Mouse (Mus musculus) liver, embryonic 14.5 days (tissue): Measurements from ENCODE around the gene Cuedc2. TPM values are rescaled to one million over a fixed set of nuclear protein-coding genes. Genes with fewer than 3 reads are reported as not detected.

ENCODE experiments used
- ATAC-seq: fragments of 200-750 bp; cut with Nextera tagmentation; 2 replicates; pipeline ENCODE4 v1.8.0; 2017; ENCODE audit warnings: moderate number of reproducible peaks, mild to moderate bottlenecking, moderate library complexity; ENCODE audit not compliant: insufficient read depth
- DNase-seq, 3 experiments: peaks; one replicate each; pipeline ENCODE4 v3.0.0-alpha.2; 2012 to 2013; ENCODE audit warnings: low read depth in 3 of 3, low spot score in 3 of 3
- H3K27ac ChIP-seq: fragments of 300-500 bp; sonication (generic); 2 replicates; pipeline ENCODE4 v1.5.1; 2014; ENCODE audit warnings: moderate library complexity, mild to moderate bottlenecking, control low read depth, inconsistent platforms
- H3K27me3 ChIP-seq: fragments of 300-500 bp; sonication (generic); 2 replicates; pipeline ENCODE4 v1.6.1; 2014; ENCODE audit warnings: mild to moderate bottlenecking, low read length, moderate library complexity; ENCODE audit not compliant: control insufficient read depth, insufficient read depth
- H3K36me3 ChIP-seq: fragments of 300-500 bp; sonication (generic); replicated peaks from 2 replicates; pipeline ENCODE4 v1.6.1; 2014; ENCODE audit warnings: low read depth; ENCODE audit not compliant: control insufficient read depth, insufficient read depth
- H3K4me1 ChIP-seq, 2 experiments: fragments of 200-500 bp in 1 of 2; fragments of 300-500 bp in 1 of 2; sonication (generic) in 1 of 2; replicated peaks; 2 replicates each; pipeline ENCODE4 v1.6.1; 2012 to 2014; ENCODE audit warnings: antibody characterized with exemption in 1 of 2, inconsistent platforms in 1 of 2, low read length in 1 of 2; ENCODE audit not compliant: control insufficient read depth in 2 of 2, insufficient read depth in 2 of 2
- H3K4me2 ChIP-seq: fragments of 300-500 bp; sonication (generic); 2 replicates; pipeline ENCODE4 v1.6.1; 2014; ENCODE audit warnings: low read depth, mild to moderate bottlenecking, control low read depth, moderate library complexity
- H3K4me3 ChIP-seq, 2 experiments: fragments of 200-500 bp in 1 of 2; fragments of 300-500 bp in 1 of 2; sonication (generic) in 1 of 2; 2 replicates each; pipeline ENCODE4 v1.5.1; 2012 to 2014; ENCODE audit warnings: low read depth in 2 of 2, low read length in 2 of 2, mild to moderate bottlenecking in 2 of 2, control low read depth in 1 of 2, inconsistent platforms in 1 of 2, moderate library complexity in 1 of 2; ENCODE audit not compliant: insufficient read depth in 1 of 2
- H3K9ac ChIP-seq: fragments of 300-500 bp; sonication (generic); replicated peaks from 2 replicates; pipeline ENCODE4 v1.6.1; 2014; ENCODE audit warnings: mild to moderate bottlenecking, control low read depth, moderate library complexity
- H3K9me3 ChIP-seq: fragments of 300-500 bp; sonication (generic); 2 replicates; pipeline ENCODE4 v1.6.1; 2016; ENCODE audit warnings: low read length, mixed read lengths; ENCODE audit not compliant: control insufficient read depth
- CTCF ChIP-seq: IDR thresholded peaks from 2 replicates; pipeline ENCODE4 v1.5.1; 2016; ENCODE audit warnings: antibody characterized with exemption, low read depth, control low read depth
- EP300 ChIP-seq: IDR thresholded peaks from 2 replicates; pipeline ENCODE4 v1.6.1; 2016; ENCODE audit warnings: antibody characterized with exemption, low read depth
- WGBS: fragments of 180-500 bp; shearing (Covaris S2); extraction: QIAGEN DNeasy Blood & Tissue Kit; methylation state at CpG from one replicate; pipeline ENCODE4 v1.1.7; 2014; ENCODE audit not compliant: insufficient replicate concordance; 5-methylcytosine and 5-hydroxymethylcytosine counted together
- polyA plus RNA-seq, 2 experiments: library from polyadenylated mRNA; depleted of rRNA in 1 of 2; stranded (reverse) in 1 of 2; unstranded in 1 of 2; fragments of >200 nt; fragmentation: Nextera tagmentation in 1 of 2; extraction: Ambion mirVana in 1 of 2; gene quantifications; 2 replicates each; pipeline versions ENCODE4 v1.2.1 to v1.2.3; 2012 to 2014

Gene Cuedc2
- polyA plus RNA-seq, 2 experiments: 54.9 to 76.6 TPM

DNA sequence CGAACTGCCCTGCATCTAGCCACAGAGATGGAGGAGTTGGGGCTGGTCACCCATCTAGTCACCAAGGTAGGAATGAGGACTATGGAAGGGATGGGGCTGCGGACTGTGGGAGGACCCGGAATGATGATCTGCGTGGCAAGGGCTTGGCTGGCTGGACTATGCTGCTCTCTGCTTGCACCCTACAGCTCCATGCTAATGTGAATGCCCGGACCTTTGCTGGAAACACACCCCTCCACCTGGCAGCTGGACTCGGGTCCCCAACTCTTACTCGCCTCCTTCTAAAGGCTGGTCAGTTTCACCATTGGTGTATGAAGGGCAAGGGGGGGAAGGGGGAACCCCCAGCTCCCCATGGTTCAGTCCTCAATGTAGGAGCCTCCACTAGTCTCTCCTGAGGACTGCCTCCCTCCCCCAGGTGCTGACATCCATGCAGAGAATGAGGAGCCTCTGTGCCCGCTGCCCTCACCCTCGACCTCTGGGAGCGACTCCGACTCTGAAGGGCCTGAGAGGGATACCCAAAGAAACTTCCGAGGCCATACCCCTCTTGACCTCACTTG lies 28.1 kb downstream of the Cuedc2 start:
- H3K4me1 ChIP-seq: peaks cover 28% of the 10 kb centered on the region in 2 experiments
- no peak for DNase-seq

DNA sequence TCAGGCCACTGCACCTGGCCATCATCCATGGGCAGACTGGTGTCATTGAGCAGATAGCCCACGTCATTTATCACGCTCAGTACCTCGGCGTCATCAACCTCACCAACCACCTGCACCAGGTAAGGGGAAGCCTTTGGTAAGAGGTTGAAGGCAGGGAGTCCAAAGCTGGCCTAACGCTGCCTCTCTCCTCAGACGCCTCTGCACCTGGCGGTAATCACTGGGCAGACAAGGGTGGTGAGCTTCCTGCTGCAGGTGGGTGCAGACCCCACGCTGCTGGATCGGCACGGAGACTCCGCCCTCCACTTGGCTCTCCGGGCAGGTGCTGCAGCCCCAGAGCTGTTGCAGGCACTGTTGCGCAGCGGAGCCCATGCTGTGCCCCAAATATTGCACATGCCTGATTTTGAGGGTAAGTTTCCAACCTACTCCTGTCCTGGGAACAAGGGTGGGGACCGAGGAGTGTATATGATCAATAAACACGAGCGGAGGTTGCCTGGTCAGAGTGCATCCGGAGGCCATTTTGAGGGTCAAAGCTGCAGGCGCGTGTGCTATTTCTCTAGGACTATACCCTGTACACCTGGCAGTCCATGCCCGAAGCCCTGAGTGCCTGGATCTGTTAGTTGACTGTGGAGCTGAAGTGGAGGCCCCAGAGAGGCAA lies 28.7 kb downstream of the Cuedc2 start:
- Histone ChIP-seq H3K27ac (no peak overlapping the region), H3K36me3 (no peaks in the 10 kb centered on the region), H3K9me3 (no peaks in the 10 kb centered on the region), H3K4me3 (no peak overlapping the region), H3K4me2 (no peak overlapping the region), H3K4me1 (peaks cover 21 to 24% of the 10 kb centered on the region in 2 experiments), H3K27me3 (no peaks in the 10 kb centered on the region), H3K9ac (no peak overlapping the region)
- DNase-seq (no peak), ATAC-seq (no peak)
- TF ChIP-seq EP300: no peak
- 77% methylated on average over 21 of the region's 21 CpGs for WGBS

More for the DNA sequence above, 28.1 kb downstream of the Cuedc2 start:
- H3K27ac ChIP-seq: no peak overlapping the region
- TF ChIP-seq EP300 (no peak), CTCF (no peak)
- no peak for ATAC-seq
- no peaks in the 10 kb centered on the region for H3K27me3 ChIP-seq
- H3K4me3 ChIP-seq: no peak overlapping the region
- no peak overlapping the region for H3K4me2 ChIP-seq
- H3K9ac ChIP-seq: no peak overlapping the region
- 81% methylated on average over 12 of the region's 12 CpGs for WGBS
- no peaks in the 10 kb centered on the region for H3K9me3 ChIP-seq
- H3K36me3 ChIP-seq: no peaks in the 10 kb centered on the region

DNA sequence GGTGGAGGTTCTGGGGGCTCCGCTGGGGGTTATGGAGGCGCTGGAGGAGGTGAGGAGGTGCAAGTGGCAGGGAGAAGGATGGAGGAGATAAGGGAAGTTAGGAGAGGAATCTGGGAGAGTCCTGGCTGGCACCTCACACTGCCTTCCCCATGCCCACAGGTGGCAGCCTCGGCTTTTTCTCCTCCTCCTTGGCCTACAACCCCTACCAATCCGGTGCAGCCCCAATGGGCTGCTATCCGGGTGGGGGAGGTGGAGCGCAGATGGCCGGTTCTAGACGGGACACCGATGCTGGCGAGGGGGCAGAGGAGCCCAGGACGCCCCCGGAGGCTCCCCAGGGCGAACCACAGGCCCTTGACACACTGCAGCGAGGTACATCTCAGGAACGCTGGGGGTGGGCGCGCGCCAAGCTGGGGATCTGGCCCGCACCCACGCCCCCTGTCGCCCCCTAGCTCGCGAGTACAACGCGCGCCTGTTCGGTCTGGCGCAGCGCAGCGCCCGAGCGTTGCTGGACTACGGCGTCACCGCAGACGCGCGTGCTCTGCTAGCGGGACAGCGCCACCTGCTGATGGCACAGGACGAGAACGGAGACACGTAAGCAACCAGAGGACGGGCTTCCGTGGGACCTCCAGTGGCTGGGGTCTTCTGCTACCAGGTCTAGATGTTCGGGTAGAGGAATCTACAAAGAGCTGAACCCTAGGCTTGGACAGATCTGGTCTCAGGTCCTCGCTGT lies 29.6 kb downstream of the Cuedc2 start:
- Histone ChIP-seq H3K4me1 (peaks cover 12 to 16% of the 10 kb centered on the region in 2 experiments), H3K4me3 (peak overlapping the region; percentile 14 to 51; a peak in 3 of 4 replicates), H3K27me3 (no peaks in the 10 kb centered on the region), H3K4me2 (peak overlapping the region; percentile 73), H3K36me3 (no peaks in the 10 kb centered on the region), H3K9me3 (no peaks in the 10 kb centered on the region), H3K9ac (peak overlapping the region; percentile 31), H3K27ac (no peak overlapping the region)
- ATAC-seq (no peak), DNase-seq (peak; percentile 62 to 70 (median 68))
- 2% methylated on average over 47 of the region's 47 CpGs for WGBS
- no peak for TF ChIP-seq EP300
- TF ChIP-seq CTCF: peak; percentile 98

DNA sequence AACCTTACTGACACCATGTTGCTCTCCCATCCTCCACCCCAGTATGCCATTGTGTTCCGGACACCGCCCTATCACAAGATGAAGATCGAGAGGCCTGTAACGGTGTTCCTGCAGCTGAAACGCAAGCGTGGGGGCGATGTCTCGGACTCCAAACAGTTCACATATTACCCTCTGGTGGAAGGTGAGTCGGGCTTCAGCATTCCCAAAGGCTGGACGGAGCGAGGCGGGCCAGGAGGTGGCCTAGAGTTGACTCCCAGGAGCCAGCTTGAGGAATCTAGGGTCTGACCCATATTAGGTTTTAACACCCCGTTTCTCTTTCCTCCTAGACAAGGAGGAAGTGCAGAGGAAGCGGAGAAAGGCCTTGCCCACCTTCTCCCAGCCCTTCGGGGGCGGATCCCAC lies 30.2 kb downstream of the Cuedc2 start:
- Histone ChIP-seq H3K27ac (no peak overlapping the region), H3K27me3 (no peaks in the 10 kb centered on the region), H3K4me1 (peaks cover 8 to 12% of the 10 kb centered on the region in 2 experiments), H3K36me3 (no peaks in the 10 kb centered on the region), H3K4me2 (peak overlapping the region; percentile 73), H3K9me3 (no peaks in the 10 kb centered on the region), H3K4me3 (no peak overlapping the region), H3K9ac (no peak overlapping the region)
- ATAC-seq (no peak), DNase-seq (no peak)
- 71% methylated on average over 16 of the region's 16 CpGs for WGBS
- TF ChIP-seq EP300 (no peak), CTCF (no peak)

DNA sequence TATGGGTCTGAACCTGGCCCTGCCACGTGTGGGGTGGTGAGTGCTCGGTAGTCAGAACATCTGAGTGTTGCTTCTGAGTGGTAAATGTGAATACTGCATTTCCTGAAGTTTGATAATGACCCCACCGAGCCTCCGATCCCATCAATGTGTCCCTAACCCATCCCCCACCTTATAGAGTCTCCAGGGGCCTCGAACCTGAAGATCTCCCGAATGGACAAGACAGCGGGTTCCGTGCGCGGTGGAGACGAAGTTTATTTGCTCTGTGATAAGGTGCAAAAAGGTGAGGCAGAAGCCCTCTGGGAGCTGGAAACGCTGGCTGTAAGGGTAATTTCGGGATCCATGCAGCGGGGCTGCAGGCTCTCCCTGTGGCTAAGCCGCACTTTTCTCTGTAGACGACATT lies 30.7 kb downstream of the Cuedc2 start:
- WGBS: 85% methylated on average over 16 of the region's 16 CpGs
- no peaks in the 10 kb centered on the region for H3K9me3 ChIP-seq
- H3K4me2 ChIP-seq: no peak overlapping the region
- TF ChIP-seq CTCF (no peak), EP300 (no peak)
- H3K27ac ChIP-seq: no peak overlapping the region
- H3K4me3 ChIP-seq: no peak overlapping the region
- no peaks in the 10 kb centered on the region for H3K36me3 ChIP-seq
- H3K27me3 ChIP-seq: no peaks in the 10 kb centered on the region
- no peak for ATAC-seq
- H3K4me1 ChIP-seq: peaks cover 7 to 11% of the 10 kb centered on the region in 2 experiments
- H3K9ac ChIP-seq: no peak overlapping the region
- DNase-seq: no peak
